Mouse (Mus musculus) kidney, embryonic 14.5 days (tissue): ENCODE results near the gene Gm21411. TPM values are rescaled to one million over a fixed set of nuclear protein-coding genes. Genes with fewer than 3 reads are reported as not detected.

ENCODE experiments used
- polyA plus RNA-seq: library from polyadenylated mRNA; unstranded; fragments of >200 nt; fragmentation: Nextera tagmentation; extraction: Ambion mirVana; gene quantifications from 2 replicates; pipeline ENCODE4 v1.2.1, GENCODE M21; 2014

The Gm21411 gene
- polyA plus RNA-seq, 1 experiment from 2014 or later = not detected

Other genes starting within 250 kb of the Gm21411 start
- gene Zfp989, start 62.4 kb upstream of the Gm21411 start, polyA plus RNA-seq = 0.21 TPM in 1 of 2 replicates, not detected in the other
- not detected in 2 replicates for gene Rex2, start 112.3 kb upstream of the Gm21411 start, polyA plus RNA-seq
- 11.5 and 13.3 TPM in 2 replicates for gene Zfp991, start 222.4 kb upstream of the Gm21411 start, polyA plus RNA-seq